Mouse (Mus musculus) duodenum, adult 2 months (tissue): Measurements from ENCODE around the gene Mup11. TPM values are rescaled to one million over a fixed set of nuclear protein-coding genes. Genes with fewer than 3 reads are reported as not detected.

Experiments used
- polyA plus RNA-seq: library from polyadenylated mRNA; depleted of rRNA; stranded (reverse); fragments of >200 nt; gene quantifications from 2 replicates; pipeline ENCODE4 v1.2.3, GENCODE M21; 2012; ENCODE audit warnings: low replicate concordance; rRNA removed

The Mup11 gene
- not detected in 2 replicates for polyA plus RNA-seq

DNA sequence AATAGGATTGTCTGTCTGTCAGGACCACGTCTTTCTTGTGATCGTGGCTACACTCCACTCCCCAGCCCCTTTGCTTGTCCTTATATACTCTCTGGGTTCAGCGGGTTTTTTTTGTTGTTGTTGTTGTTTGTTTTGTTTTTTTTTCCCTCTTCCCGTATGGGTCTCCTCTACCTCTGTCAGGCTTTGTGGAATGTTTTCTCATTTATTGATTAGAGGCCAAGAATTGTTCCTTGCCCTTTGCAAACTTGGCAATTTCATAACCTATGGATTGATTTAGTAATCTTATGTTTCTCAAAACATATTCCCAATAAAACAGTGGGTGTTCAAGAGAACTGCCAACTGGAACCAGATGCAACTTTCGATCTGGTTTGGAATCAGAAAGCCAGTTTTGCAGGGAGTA lies at the start of gene Mup11:
Gene Mup11 (minus strand): TSS at position 101 of the 400 bp plus-strand sequence.

Other genes starting within 250 kb of the Mup11 start
- gene Mup9, start 240.5 kb downstream of the Mup11 start, polyA plus RNA-seq = not detected in 2 replicates
- gene Mup1, start 160.5 kb downstream of the Mup11 start, polyA plus RNA-seq = not detected in 2 replicates
- gene Mup10, start 80.2 kb downstream of the Mup11 start, polyA plus RNA-seq = not detected in 2 replicates
- not detected in 2 replicates for gene Mup12, start 78.9 kb upstream of the Mup11 start, polyA plus RNA-seq
- not detected in 2 replicates for gene Mup22, start 159.1 kb upstream of the Mup11 start, polyA plus RNA-seq